Mouse (Mus musculus) spleen, adult 18-20 months (tissue): Measurements from ENCODE around the gene Fbxo22.
"Not testable (repeated sequence)": the region's sequence is repeated elsewhere in the genome, so short reads cannot be mapped to it uniquely, and the experiment has no call there.

Source experiments
- DNase-seq, 2 experiments: peaks; one replicate each; pipeline ENCODE4 v3.0.0; 2022; ENCODE audit warnings: mixed read lengths in 2 of 2

The Fbxo22 gene

GRCm38 (mm10) chr9:55240852-55241251 lies 32.1 kb downstream of the Fbxo22 start:
- DNase-seq, result no peak

- peak; percentile 26 to 39 for DNase-seq
Observed at GRCm38 (mm10) chr9:55241863-55242685, 33.3 kb downstream of the Fbxo22 start.

- no peak for DNase-seq
Observed at GRCm38 (mm10) chr9:55243280-55243679, 34.6 kb downstream of the Fbxo22 start.

- no peak for DNase-seq
Observed at GRCm38 (mm10) chr9:55244079-55244478, 35.4 kb downstream of the Fbxo22 start.

GRCm38 (mm10) chr9:55245057-55245750 lies 36.5 kb downstream of the Fbxo22 start:
- not testable (repeated sequence) for DNase-seq

GRCm38 (mm10) chr9:55246440-55246839 lies 37.7 kb downstream of the Fbxo22 start:
- no peak for DNase-seq

GRCm38 (mm10) chr9:55246918-55247317 lies 38.2 kb downstream of the Fbxo22 start:
- no peak for DNase-seq

- no peak for DNase-seq
Observed at GRCm38 (mm10) chr9:55248465-55248864, 39.7 kb downstream of the Fbxo22 start.

GRCm38 (mm10) chr9:55250595-55251247 lies 42.0 kb downstream of the Fbxo22 start:
- DNase-seq, result no peak

- not testable (repeated sequence) for DNase-seq
Observed at GRCm38 (mm10) chr9:55252097-55252496, 43.4 kb downstream of the Fbxo22 start.

- no peak for DNase-seq
Observed at GRCm38 (mm10) chr9:55253849-55254248, 45.1 kb downstream of the Fbxo22 start.

GRCm38 (mm10) chr9:55255056-55255455 lies 46.3 kb downstream of the Fbxo22 start:
- no peak for DNase-seq

GRCm38 (mm10) chr9:55255604-55256003 lies 46.9 kb downstream of the Fbxo22 start:
- no peak for DNase-seq

- DNase-seq, result no peak
Observed at GRCm38 (mm10) chr9:55257105-55257504, 48.4 kb downstream of the Fbxo22 start.

- no peak for DNase-seq
Observed at GRCm38 (mm10) chr9:55259741-55260140, 51.0 kb downstream of the Fbxo22 start.

GRCm38 (mm10) chr9:55264356-55265302 lies 55.9 kb downstream of the Fbxo22 start:
- DNase-seq, result no peak

GRCm38 (mm10) chr9:55271960-55272560 lies 63.3 kb downstream of the Fbxo22 start:
- no peak for DNase-seq

GRCm38 (mm10) chr9:55273906-55274305 lies 65.2 kb downstream of the Fbxo22 start:
- no peak for DNase-seq
